Mouse (Mus musculus): ENCODE measurements around the gene Col25a1. TPM values are rescaled to one million over a fixed set of nuclear protein-coding genes. Genes with fewer than 3 reads are reported as not detected.

The Col25a1 gene
- polyA plus RNA-seq, 1 experiment, result 0.05 TPM

- no peaks in the 10 kb centered on the region for H3K79me3 ChIP-seq (ENCODE audit: low read depth)
- no peak overlapping the region for H3K4me3 ChIP-seq (ENCODE audit: insufficient read depth, poor library complexity, severe bottlenecking)
- H3ac ChIP-seq (ENCODE audit: control insufficient read depth, insufficient read length, low read depth), result no peak overlapping the region
- TF ChIP-seq CTCF (IDR thresholded peaks at IDR 0.05; ENCODE audit: control insufficient read depth, insufficient read depth, insufficient read length) (no peak), MYOG (IDR thresholded peaks at IDR 0.05; ENCODE audit: control insufficient read depth, extremely low read depth, insufficient read length) (no peak), CEBPB (IDR thresholded peaks at IDR 0.05; ENCODE audit: low read depth) (no peak), FOSL1 (IDR thresholded peaks at IDR 0.05; ENCODE audit: insufficient read depth, low read length, poor library complexity, severe bottlenecking) (no peak), MYOD1 (IDR thresholded peaks at IDR 0.05; ENCODE audit: control insufficient read depth, insufficient read length, low read depth) (no peak), MAX (IDR thresholded peaks at IDR 0.05) (no peak), USF1 (IDR thresholded peaks at IDR 0.05; ENCODE audit: low read depth) (no peak)
- no peaks in the 10 kb centered on the region for H3K27me3 ChIP-seq (ENCODE audit: control insufficient read depth, insufficient read depth, insufficient read length)
- no peaks in the 10 kb centered on the region for H3K36me3 ChIP-seq (ENCODE audit: control insufficient read depth, insufficient read depth)
- H3K79me2 ChIP-seq (ENCODE audit: control insufficient read depth, insufficient read depth), result no peaks in the 10 kb centered on the region
Observed at GRCm38 (mm10) chr3:130305686-130306085, 174.4 kb downstream of the Col25a1 start.

DNA sequence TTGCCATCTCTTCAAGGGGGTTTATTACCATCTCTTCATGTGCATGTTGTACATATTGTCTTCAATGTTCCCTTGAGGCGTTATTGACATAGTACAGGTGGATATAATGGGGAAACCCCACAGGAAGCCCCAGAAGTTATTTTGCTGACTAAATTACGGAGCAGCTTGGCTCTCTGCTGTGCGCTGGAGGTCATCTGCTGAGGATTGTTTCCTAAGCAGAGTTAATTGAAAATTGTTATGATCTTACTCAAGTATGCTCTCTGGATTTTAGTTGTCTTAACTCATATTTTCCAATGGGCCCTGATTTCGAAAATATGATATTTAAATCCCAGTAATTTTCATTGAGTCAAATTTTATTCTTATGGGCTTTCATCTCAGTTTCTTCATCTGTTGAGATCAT lies 178.0 kb downstream of the Col25a1 start:
- H3K79me2 ChIP-seq (ENCODE audit: control insufficient read depth, insufficient read depth), result no peaks in the 10 kb centered on the region
- H3K27me3 ChIP-seq (ENCODE audit: control insufficient read depth, insufficient read depth, insufficient read length), result no peaks in the 10 kb centered on the region
- no peak overlapping the region for H3ac ChIP-seq (ENCODE audit: control insufficient read depth, insufficient read length, low read depth)
- TF ChIP-seq MYOD1 (IDR thresholded peaks at IDR 0.05; ENCODE audit: control insufficient read depth, insufficient read length, low read depth), result no peak
- TF ChIP-seq USF1 (IDR thresholded peaks at IDR 0.05; ENCODE audit: low read depth), result no peak
- TF ChIP-seq CEBPB (IDR thresholded peaks at IDR 0.05; ENCODE audit: low read depth), result no peak
- no peak for TF ChIP-seq MYOG (IDR thresholded peaks at IDR 0.05; ENCODE audit: control insufficient read depth, extremely low read depth, insufficient read length)
- TF ChIP-seq MAX (IDR thresholded peaks at IDR 0.05), result no peak
- TF ChIP-seq FOSL1 (IDR thresholded peaks at IDR 0.05; ENCODE audit: insufficient read depth, low read length, poor library complexity, severe bottlenecking), result no peak
- no peak for TF ChIP-seq CTCF (IDR thresholded peaks at IDR 0.05; ENCODE audit: control insufficient read depth, insufficient read depth, insufficient read length)
- H3K79me3 ChIP-seq (ENCODE audit: low read depth), result no peaks in the 10 kb centered on the region
- H3K36me3 ChIP-seq (ENCODE audit: control insufficient read depth, insufficient read depth), result no peaks in the 10 kb centered on the region
- H3K4me3 ChIP-seq (ENCODE audit: insufficient read depth, poor library complexity, severe bottlenecking), result no peak overlapping the region

GRCm38 (mm10) chr3:130310694-130311305 lies 179.5 kb downstream of the Col25a1 start:
- no peaks in the 10 kb centered on the region for H3K36me3 ChIP-seq (ENCODE audit: control insufficient read depth, insufficient read depth)
- TF ChIP-seq MAX (IDR thresholded peaks at IDR 0.05) (no peak), FOSL1 (IDR thresholded peaks at IDR 0.05; ENCODE audit: insufficient read depth, low read length, poor library complexity, severe bottlenecking) (no peak), USF1 (IDR thresholded peaks at IDR 0.05; ENCODE audit: low read depth) (no peak), MYOD1 (IDR thresholded peaks at IDR 0.05; ENCODE audit: control insufficient read depth, insufficient read length, low read depth) (no peak), CTCF (IDR thresholded peaks at IDR 0.05; ENCODE audit: control insufficient read depth, insufficient read depth, insufficient read length) (no peak), MYOG (IDR thresholded peaks at IDR 0.05; ENCODE audit: control insufficient read depth, extremely low read depth, insufficient read length) (no peak), CEBPB (IDR thresholded peaks at IDR 0.05; ENCODE audit: low read depth) (no peak)
- H3K79me3 ChIP-seq (ENCODE audit: low read depth), result no peaks in the 10 kb centered on the region
- H3K79me2 ChIP-seq (ENCODE audit: control insufficient read depth, insufficient read depth), result no peaks in the 10 kb centered on the region
- H3ac ChIP-seq (ENCODE audit: control insufficient read depth, insufficient read length, low read depth), result no peak overlapping the region
- H3K27me3 ChIP-seq (ENCODE audit: control insufficient read depth, insufficient read depth, insufficient read length), result no peaks in the 10 kb centered on the region
- no peak overlapping the region for H3K4me3 ChIP-seq (ENCODE audit: insufficient read depth, poor library complexity, severe bottlenecking)

GRCm38 (mm10) chr3:130313246-130313645 lies 181.9 kb downstream of the Col25a1 start:
- no peaks in the 10 kb centered on the region for H3K79me2 ChIP-seq (ENCODE audit: control insufficient read depth, insufficient read depth)
- no peak overlapping the region for H3ac ChIP-seq (ENCODE audit: control insufficient read depth, insufficient read length, low read depth)
- H3K79me3 ChIP-seq (ENCODE audit: low read depth), result no peaks in the 10 kb centered on the region
- no peaks in the 10 kb centered on the region for H3K36me3 ChIP-seq (ENCODE audit: control insufficient read depth, insufficient read depth)
- H3K27me3 ChIP-seq (ENCODE audit: control insufficient read depth, insufficient read depth, insufficient read length), result no peaks in the 10 kb centered on the region
- no peak for TF ChIP-seq CTCF (IDR thresholded peaks at IDR 0.05; ENCODE audit: control insufficient read depth, insufficient read depth, insufficient read length)
- TF ChIP-seq FOSL1 (IDR thresholded peaks at IDR 0.05; ENCODE audit: insufficient read depth, low read length, poor library complexity, severe bottlenecking), result no peak
- no peak for TF ChIP-seq MYOG (IDR thresholded peaks at IDR 0.05; ENCODE audit: control insufficient read depth, extremely low read depth, insufficient read length)
- TF ChIP-seq MYOD1 (IDR thresholded peaks at IDR 0.05; ENCODE audit: control insufficient read depth, insufficient read length, low read depth), result no peak
- no peak for TF ChIP-seq CEBPB (IDR thresholded peaks at IDR 0.05; ENCODE audit: low read depth)
- no peak for TF ChIP-seq USF1 (IDR thresholded peaks at IDR 0.05; ENCODE audit: low read depth)
- TF ChIP-seq MAX (IDR thresholded peaks at IDR 0.05), result no peak
- H3K4me3 ChIP-seq (ENCODE audit: insufficient read depth, poor library complexity, severe bottlenecking), result no peak overlapping the region

- no peak for TF ChIP-seq CEBPB (IDR thresholded peaks at IDR 0.05; ENCODE audit: low read depth)
- TF ChIP-seq MYOD1 (IDR thresholded peaks at IDR 0.05; ENCODE audit: control insufficient read depth, insufficient read length, low read depth), result no peak
- no peak for TF ChIP-seq CTCF (IDR thresholded peaks at IDR 0.05; ENCODE audit: control insufficient read depth, insufficient read depth, insufficient read length)
- TF ChIP-seq USF1 (IDR thresholded peaks at IDR 0.05; ENCODE audit: low read depth), result no peak
- no peak for TF ChIP-seq MYOG (IDR thresholded peaks at IDR 0.05; ENCODE audit: control insufficient read depth, extremely low read depth, insufficient read length)
- TF ChIP-seq MAX (IDR thresholded peaks at IDR 0.05), result no peak
- TF ChIP-seq FOSL1 (IDR thresholded peaks at IDR 0.05; ENCODE audit: insufficient read depth, low read length, poor library complexity, severe bottlenecking), result no peak
- no peak overlapping the region for H3ac ChIP-seq (ENCODE audit: control insufficient read depth, insufficient read length, low read depth)
Observed at GRCm38 (mm10) chr3:130327039-130328015, 196.0 kb downstream of the Col25a1 start.

More at GRCm38 (mm10) chr3:130327039-130328015, 196.0 kb downstream of the Col25a1 start:
- H3K4me3 ChIP-seq (ENCODE audit: insufficient read depth, poor library complexity, severe bottlenecking), result no peak overlapping the region
- H3K79me2 ChIP-seq (ENCODE audit: control insufficient read depth, insufficient read depth), result no peaks in the 10 kb centered on the region
- no peaks in the 10 kb centered on the region for H3K27me3 ChIP-seq (ENCODE audit: control insufficient read depth, insufficient read depth, insufficient read length)
- H3K36me3 ChIP-seq (ENCODE audit: control insufficient read depth, insufficient read depth), result no peaks in the 10 kb centered on the region
- no peaks in the 10 kb centered on the region for H3K79me3 ChIP-seq (ENCODE audit: low read depth)

All from C2C12 (cell line).